Mouse (Mus musculus) heart, adult 11 months (tissue): ENCODE measurements around the gene Pla2g4e.

ENCODE experiments used
- DNase-seq: peaks from one replicate; pipeline ENCODE4 v3.0.0; 2022

Gene Pla2g4e

GRCm38 (mm10) chr2:120153586-120154360 is 91.4 kb downstream of the Pla2g4e start:
- DNase-seq: no peak

GRCm38 (mm10) chr2:120150571-120150970 is 94.6 kb downstream of the Pla2g4e start:
- DNase-seq: peak; percentile 83

GRCm38 (mm10) chr2:120149634-120150033 is 95.5 kb downstream of the Pla2g4e start:
- DNase-seq: peak; percentile 76

- peak; percentile 94 for DNase-seq
Observed at GRCm38 (mm10) chr2:120147999-120148398, 97.1 kb downstream of the Pla2g4e start.

- DNase-seq: peak; percentile 75
Observed at GRCm38 (mm10) chr2:120147364-120147763, 97.8 kb downstream of the Pla2g4e start.

GRCm38 (mm10) chr2:120146543-120146942 is 98.6 kb downstream of the Pla2g4e start:
- DNase-seq: peak; percentile 34

GRCm38 (mm10) chr2:120144390-120144789 is 100.7 kb downstream of the Pla2g4e start:
- peak; percentile 31 for DNase-seq

- DNase-seq: peak; percentile 81
Observed at GRCm38 (mm10) chr2:120142336-120142735, 102.8 kb downstream of the Pla2g4e start.

GRCm38 (mm10) chr2:120141671-120142070 is 103.5 kb downstream of the Pla2g4e start:
- DNase-seq: peak; percentile 73

GRCm38 (mm10) chr2:120140326-120140725 is 104.8 kb downstream of the Pla2g4e start:
- peak; percentile 88 for DNase-seq

- DNase-seq: peak; percentile 91
Observed at GRCm38 (mm10) chr2:120139091-120139490, 106.0 kb downstream of the Pla2g4e start.

- peak; percentile 89 for DNase-seq
Observed at GRCm38 (mm10) chr2:120137281-120137680, 107.9 kb downstream of the Pla2g4e start.

- peak; percentile 98 for DNase-seq
Observed at GRCm38 (mm10) chr2:120134453-120135075, 110.6 kb downstream of the Pla2g4e start.

GRCm38 (mm10) chr2:120131881-120132280 is 113.3 kb downstream of the Pla2g4e start:
- DNase-seq: no peak

- peak; percentile 87 for DNase-seq
Observed at GRCm38 (mm10) chr2:120129252-120129908, 115.8 kb downstream of the Pla2g4e start.

- peak; percentile 98 for DNase-seq
Observed at GRCm38 (mm10) chr2:120128611-120129051, 116.5 kb downstream of the Pla2g4e start.

- DNase-seq: peak; percentile 82
Observed at GRCm38 (mm10) chr2:120128011-120128410, 117.1 kb downstream of the Pla2g4e start.

- DNase-seq: peak; percentile 95
Observed at GRCm38 (mm10) chr2:120126901-120127300, 118.2 kb downstream of the Pla2g4e start.

- peak; percentile 97 for DNase-seq
Observed at GRCm38 (mm10) chr2:120126408-120126807, 118.7 kb downstream of the Pla2g4e start.

- peak; percentile 56 for DNase-seq
Observed at GRCm38 (mm10) chr2:120125461-120125860, 119.7 kb downstream of the Pla2g4e start.

- DNase-seq: peak; percentile 88
Observed at GRCm38 (mm10) chr2:120124946-120125345, 120.2 kb downstream of the Pla2g4e start.

GRCm38 (mm10) chr2:120124096-120124495 is 121.0 kb downstream of the Pla2g4e start:
- peak; percentile 87 for DNase-seq

- DNase-seq: peak; percentile 83
Observed at GRCm38 (mm10) chr2:120122983-120123382, 122.2 kb downstream of the Pla2g4e start.

GRCm38 (mm10) chr2:120117346-120117745 is 127.8 kb downstream of the Pla2g4e start:
- peak; percentile 83 for DNase-seq
